Mouse (Mus musculus) brain, embryonic 14.5 days (tissue): ENCODE measurements at regions not wholly inside any gene's neighbourhood (a gene's known extent, or its start where the extent isn't known, plus 50 kb on each side); places are given as distances from the start of the nearest gene placed in this dataset.

Experiments used
- DNase-seq: peaks from one replicate; pipeline ENCODE4 v3.0.0-alpha.2; 2011; ENCODE audit warnings: low read depth
- CTCF ChIP-seq: fragments of 200-500 bp; IDR thresholded peaks from 2 replicates; pipeline ENCODE4 v1.5.1; 2012; ENCODE audit warnings: inconsistent platforms, mild to moderate bottlenecking, moderate library complexity, borderline replicate concordance; ENCODE audit not compliant: insufficient read depth, insufficient read length; ENCODE audit errors: extremely low read depth
- POLR2A ChIP-seq: fragments of 200-500 bp; IDR thresholded peaks from 2 replicates; pipeline ENCODE4 v1.6.1; 2012; ENCODE audit warnings: mild to moderate bottlenecking, inconsistent platforms, borderline replicate concordance; ENCODE audit not compliant: poor library complexity, insufficient read depth, insufficient read length, severe bottlenecking; ENCODE audit errors: extremely low read depth

GRCm38 (mm10) chr9:84577781-84578180 lies 652.8 kb downstream of the Bckdhb start:
- TF ChIP-seq POLR2A: no peak
- TF ChIP-seq CTCF: no peak
- no peak for DNase-seq

GRCm38 (mm10) chr9:84587791-84588190 lies 662.8 kb downstream of the Bckdhb start:
- no peak for DNase-seq
- TF ChIP-seq POLR2A (no peak), CTCF (no peak)

DNA sequence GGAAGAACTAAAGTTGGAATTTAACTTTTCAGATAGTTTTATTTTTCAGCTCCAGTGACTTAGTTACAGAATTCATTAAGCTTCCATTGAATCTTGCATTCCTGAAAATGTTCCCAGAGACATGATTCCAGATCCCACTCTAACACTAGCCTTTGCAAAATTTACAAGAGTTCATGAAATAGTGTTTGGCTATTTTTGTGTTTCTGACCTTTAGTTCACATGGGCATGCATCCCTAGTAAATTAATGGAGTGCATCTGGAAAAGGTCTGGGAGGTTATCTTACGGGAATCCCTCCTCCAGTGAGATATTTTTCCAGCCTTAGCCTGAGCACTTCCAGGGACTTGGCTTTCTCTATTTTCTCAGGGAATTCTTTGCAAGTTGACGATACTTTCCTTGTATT lies 669.8 kb downstream of the Bckdhb start:
- TF ChIP-seq CTCF (no peak), POLR2A (no peak)
- no peak for DNase-seq
